Mouse (Mus musculus): ENCODE measurements around the gene Nop53. TPM values are rescaled to one million over a fixed set of nuclear protein-coding genes. Genes with fewer than 3 reads are reported as not detected.
"Not testable (repeated sequence)": the region's sequence is repeated elsewhere in the genome, so short reads cannot be mapped to it uniquely, and the experiment has no call there.

Nop53 gene
- total RNA-seq, 1 experiment from 2014 or later: 478 TPM

- peak; percentile 95 for ATAC-seq (replicated peaks; ENCODE audit: low read depth, poor library complexity, severe bottlenecking)
These were observed 23.6 kb downstream of the Nop53 start, which contains the start of gene Selenow for GRCm38 (mm10) chr7:15922220-15922773. TSS of gene Selenow (minus strand) at chr7:15922402.

DNA sequence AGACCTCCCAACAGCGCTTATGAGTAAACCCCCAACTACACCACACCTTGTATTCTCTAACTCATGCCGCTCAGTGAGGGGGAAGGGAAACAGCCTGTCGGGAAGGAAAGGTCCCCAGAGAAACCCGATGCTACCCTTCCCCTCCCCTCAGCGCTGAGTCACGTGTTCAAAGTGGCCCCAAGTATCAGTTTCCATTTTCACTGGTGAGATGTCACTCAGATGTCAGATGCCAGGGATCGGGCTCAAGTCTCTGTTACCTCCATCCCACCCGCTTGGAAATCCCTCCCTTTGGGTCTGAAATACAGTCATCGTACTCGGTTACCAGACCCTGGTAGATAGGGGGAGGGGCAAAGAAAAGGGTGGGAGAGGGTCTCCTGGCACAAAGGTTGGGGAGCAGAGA lies 24.1 kb downstream of the Nop53 start:
- peak; percentile 31 for ATAC-seq (replicated peaks; ENCODE audit: low read depth, poor library complexity, severe bottlenecking)

- no peak for ATAC-seq (replicated peaks; ENCODE audit: low read depth, poor library complexity, severe bottlenecking)
These were observed 25.2 kb downstream of the Nop53 start for GRCm38 (mm10) chr7:15920645-15921190.

- ATAC-seq (replicated peaks; ENCODE audit: low read depth, poor library complexity, severe bottlenecking): no peak
These were observed 25.9 kb downstream of the Nop53 start for GRCm38 (mm10) chr7:15919947-15920346.

DNA sequence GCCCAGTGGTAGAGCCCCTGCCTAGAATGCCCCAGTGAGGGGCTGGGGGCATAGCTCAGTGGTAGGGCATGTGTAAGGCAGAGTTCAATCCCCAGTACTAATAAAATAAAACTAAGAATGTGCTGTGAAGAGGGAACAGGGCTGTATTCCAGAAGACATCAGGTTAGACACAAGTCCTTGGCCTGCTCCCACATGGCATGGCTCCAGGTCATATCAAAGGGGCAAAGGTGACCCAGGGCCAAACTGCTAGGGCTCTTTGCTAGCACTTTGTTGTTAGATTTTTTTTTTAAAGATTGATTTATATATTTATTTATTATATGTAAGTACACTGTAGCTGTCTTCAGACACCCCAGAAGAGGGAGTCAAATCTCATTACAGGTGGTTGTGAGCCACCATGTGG lies 27.5 kb downstream of the Nop53 start:
- no peak for ATAC-seq (replicated peaks; ENCODE audit: low read depth, poor library complexity, severe bottlenecking)

DNA sequence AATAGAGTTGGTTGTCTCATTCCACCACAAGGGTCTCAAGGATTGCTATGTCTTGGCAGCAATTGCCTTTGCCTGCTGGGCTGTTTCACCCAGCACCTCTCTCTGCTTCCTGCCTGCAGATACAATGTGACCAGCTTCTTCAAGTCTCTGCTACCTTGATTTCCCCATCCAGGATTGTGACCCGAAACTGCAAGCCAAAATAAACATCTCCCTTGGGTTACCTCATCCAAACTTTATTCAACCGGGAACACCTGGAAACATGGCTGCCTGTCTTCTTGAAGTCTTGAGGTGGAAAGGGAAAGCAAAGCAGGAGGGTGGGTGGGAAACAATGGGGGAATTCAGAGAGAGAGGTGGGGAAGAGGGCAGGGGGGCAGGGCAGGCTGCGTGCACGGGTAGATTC lies 28.9 kb downstream of the Nop53 start:
- ATAC-seq (replicated peaks; ENCODE audit: low read depth, poor library complexity, severe bottlenecking): no peak

- ATAC-seq (replicated peaks; ENCODE audit: low read depth, poor library complexity, severe bottlenecking): no peak
These were observed 29.6 kb downstream of the Nop53 start for GRCm38 (mm10) chr7:15916134-15916723.

DNA sequence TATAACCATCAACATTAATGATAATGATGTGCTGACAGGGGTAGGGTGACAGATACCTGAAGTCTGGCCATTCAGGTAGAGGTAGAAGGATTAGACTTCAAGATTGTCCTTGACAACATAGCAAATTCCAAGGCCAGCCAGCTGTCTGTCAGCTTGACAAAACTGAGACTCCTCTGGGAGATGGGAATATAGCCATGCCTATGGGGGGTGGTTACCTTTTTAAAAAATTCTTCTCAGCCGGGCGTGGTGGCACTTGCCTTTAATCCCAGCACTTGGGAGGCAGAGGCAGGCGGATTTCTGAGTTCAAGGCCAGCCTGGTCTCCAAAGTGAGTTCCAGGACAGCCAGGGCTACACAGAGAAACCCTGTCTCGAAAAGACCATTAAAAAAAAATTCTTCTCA lies 30.2 kb downstream of the Nop53 start:
- not testable (repeated sequence) for ATAC-seq (replicated peaks; ENCODE audit: low read depth, poor library complexity, severe bottlenecking)

DNA sequence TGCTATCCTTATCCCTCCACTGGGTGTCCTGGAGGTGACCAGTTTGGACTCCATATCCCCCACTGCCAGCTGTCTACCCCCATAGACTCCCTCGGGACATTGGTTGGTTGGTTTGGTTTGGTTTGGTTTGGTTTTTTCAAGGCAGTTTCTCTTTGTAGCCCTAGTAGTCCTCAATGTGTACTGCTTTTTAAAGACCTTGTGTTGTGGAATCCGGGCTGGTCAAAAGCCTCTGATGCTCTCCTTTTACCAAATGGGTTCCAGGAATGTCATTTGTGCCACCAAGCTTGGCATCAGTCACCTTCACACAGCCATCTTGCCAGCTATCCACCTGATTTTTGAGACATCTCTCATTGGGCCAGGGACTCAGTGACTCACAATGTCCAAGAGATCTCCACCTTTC lies 31.1 kb downstream of the Nop53 start:
- ATAC-seq (replicated peaks; ENCODE audit: low read depth, poor library complexity, severe bottlenecking): no peak

DNA sequence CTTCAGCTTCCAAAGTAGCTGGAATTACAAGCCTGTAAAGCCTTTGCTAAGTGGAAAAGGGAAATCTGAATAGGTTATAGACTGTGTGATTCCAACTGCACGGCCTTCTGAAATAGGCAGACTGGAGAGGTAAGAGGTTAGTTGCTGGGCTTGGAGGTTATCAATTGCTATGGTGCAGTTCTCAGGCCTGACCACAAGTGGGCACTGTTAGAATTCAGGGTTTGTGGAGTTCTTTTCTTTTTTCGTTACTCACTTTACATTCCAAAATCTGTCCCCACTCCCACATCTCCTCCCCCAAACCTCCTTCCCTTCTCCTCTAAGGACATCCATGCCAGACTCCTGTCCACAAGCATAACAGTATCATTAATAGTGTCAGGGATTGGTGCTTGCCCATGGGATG lies 31.6 kb downstream of the Nop53 start:
- peak; percentile 83 for ATAC-seq (replicated peaks; ENCODE audit: low read depth, poor library complexity, severe bottlenecking)

- peak; percentile 85 for ATAC-seq (replicated peaks; ENCODE audit: low read depth, poor library complexity, severe bottlenecking)
These were observed 33.7 kb downstream of the Nop53 start for GRCm38 (mm10) chr7:15912183-15912582.

DNA sequence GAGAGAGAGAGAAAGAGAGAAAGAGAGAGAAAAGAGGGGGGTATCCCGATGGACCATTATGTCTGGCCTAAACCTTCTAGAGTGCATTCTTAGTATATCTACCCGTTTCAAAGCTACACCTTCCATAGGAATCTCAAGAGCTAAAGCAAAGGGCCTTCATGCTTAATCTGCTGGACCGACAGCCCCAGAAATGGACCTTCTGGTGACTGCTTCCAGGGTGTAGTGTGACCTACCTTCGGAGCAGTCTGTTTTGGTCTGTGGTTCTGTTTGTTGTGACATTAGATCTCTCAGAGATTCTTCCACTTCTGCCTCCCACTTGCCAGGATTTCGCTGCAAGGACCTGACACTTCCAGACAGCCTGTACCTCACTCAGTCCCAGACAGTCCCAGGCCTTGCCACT lies 35.4 kb downstream of the Nop53 start:
- no peak for ATAC-seq (replicated peaks; ENCODE audit: low read depth, poor library complexity, severe bottlenecking)

- no peak for ATAC-seq (replicated peaks; ENCODE audit: low read depth, poor library complexity, severe bottlenecking)
These were observed 37.8 kb downstream of the Nop53 start for GRCm38 (mm10) chr7:15907971-15908590.

GRCm38 (mm10) chr7:15906602-15907001 lies 39.3 kb downstream of the Nop53 start:
- no peak for ATAC-seq (replicated peaks; ENCODE audit: low read depth, poor library complexity, severe bottlenecking)

GRCm38 (mm10) chr7:15905861-15906260 lies 40.0 kb downstream of the Nop53 start:
- ATAC-seq (replicated peaks; ENCODE audit: low read depth, poor library complexity, severe bottlenecking): no peak

DNA sequence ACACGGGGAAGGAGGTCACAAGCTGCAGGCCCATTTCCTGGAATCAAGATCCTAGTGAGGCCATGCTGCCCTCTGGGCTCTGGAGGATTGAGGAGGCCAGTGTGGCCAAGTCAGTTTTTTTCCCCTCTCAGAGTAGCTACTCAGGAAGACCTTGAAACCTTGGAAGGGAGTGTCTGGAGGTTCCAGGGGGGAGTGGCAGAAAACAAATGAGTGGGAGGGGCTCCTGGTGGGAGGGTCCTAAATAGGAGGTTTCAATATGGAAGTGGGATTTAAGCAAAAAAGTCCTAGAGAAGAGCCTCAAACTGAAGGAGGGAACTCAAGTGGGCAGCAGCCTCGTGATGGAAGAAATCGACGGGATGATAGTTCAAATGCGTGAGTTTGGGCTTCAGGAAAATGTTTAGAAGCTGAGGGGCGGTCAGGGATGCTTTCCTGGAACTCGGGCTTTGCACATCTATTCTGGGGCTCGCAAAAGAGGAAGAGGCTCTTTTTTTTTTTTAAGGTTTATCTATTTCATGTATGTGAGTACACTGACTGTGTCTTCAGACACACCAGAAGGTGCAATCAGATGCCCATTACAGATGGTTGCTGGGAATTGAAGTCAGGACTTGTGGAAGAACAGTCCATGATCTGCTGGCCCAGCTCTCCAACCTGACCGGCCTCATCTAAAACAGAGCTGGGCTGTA lies 44.4 kb downstream of the Nop53 start:
- no peak for ATAC-seq (replicated peaks; ENCODE audit: low read depth, poor library complexity, severe bottlenecking)

DNA sequence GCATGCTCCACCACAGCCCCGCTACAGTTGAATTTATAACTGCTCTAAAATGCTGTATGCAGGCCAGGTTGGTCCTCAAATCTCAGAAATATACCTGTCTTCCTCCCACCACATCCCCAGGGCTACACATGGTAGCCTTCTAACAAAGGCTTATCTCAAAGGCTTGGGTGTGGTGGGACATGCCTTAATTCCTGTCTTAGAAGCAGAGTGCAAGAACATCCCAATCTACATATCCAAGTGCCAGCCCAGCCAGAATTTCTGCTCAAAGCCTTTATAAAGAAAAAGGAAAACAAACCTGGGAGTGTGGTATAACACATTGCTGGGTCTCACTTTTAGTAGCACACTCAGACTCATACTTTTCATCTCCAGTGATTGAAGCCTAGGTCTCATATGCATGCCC lies 51.6 kb downstream of the Nop53 start:
- no peak for ATAC-seq (replicated peaks; ENCODE audit: low read depth, poor library complexity, severe bottlenecking)
